Mouse (Mus musculus): ENCODE measurements around the gene Gm8220.
"Not testable (repeated sequence)": the region's sequence is repeated elsewhere in the genome, so short reads cannot be mapped to it uniquely, and the experiment has no call there.

The Gm8220 gene

DNA sequence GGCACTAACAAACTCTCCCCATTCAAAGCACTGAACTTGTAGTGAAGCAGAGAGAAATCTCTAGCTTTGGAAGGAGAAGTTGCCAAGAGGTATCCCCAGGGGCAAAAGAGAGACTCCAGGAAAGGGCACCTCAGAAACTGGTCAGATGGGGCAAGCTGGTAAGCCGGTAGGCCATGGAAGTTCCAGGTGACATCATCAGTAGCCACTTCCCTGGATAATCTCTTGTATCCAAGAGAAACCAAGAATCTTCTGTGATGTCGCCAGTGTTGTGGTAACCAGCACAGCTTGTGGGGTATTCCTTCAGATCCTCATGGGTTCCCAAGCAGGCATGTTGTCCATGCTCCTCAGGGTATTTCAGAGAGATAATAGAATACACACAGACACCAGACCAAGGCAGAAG, at the start of gene Gm8220:
Gene Gm8220, plus strand, starts transcription at position 301 of the 400 bp plus-strand sequence.
- DNase-seq (ENCODE audit: low spot score), result not testable (repeated sequence)

DNA sequence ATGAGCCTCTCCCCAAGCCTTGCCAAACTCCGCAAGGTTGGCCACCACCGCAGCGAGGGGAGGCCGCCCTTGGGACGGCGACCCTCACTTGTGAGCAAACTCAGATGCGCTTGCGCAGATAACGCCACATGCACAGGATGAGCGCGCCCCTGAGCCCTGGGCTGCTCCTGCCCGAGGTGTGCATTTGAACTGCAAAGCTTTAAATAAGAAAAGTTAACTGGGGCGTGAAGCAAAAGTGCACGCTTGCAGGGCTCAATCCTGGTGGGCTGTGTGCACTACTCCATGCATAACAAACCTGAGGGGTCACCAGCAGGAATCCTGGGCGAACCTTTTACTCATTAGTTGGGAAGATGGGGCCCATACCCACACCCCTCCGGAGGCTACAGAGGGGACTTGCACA, 37.3 kb upstream of the Gm8220 start:
- no peak for DNase-seq (ENCODE audit: low spot score)

DNA sequence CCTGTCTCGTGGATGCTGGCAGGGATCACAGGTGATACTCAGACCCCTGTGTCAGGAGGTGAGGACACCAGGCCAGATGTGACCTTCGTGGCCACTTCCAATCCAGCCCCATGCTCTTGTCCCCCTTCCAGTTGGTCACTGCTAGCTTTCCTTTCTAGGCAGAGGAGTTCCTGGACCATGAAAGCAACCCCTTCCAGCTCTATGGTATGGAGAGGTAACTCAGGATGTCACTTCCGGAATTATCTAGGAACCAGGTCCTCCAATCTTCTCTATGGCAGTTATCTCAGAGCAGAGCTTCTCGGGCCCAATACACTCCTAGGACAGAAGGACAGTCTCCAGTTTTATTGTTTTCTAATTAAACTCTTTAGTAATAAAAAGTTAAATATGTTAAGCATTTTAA, 26.7 kb downstream of the Gm8220 start:
- not testable (repeated sequence) for DNase-seq (ENCODE audit: low spot score)

DNA sequence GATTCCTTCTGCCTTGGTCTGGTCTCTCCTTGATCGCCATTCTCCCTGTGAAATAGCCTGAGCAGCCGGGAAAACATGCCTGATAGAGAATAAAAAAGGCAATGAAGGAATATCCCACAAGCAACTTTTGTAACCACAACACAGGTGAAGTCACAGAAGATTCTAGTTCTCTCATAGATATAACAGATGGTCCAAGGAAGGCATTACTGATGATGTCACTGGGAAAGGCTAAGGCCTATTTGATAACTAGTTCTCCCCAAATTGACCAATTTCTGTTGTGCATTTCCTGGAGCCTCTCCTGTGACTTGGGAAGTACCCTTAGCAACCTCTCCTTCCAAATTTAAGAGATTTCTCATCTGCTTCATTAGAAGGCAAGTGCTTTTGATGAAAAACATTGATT, 53.1 kb downstream of the Gm8220 start, which contains the start of gene Gm5930:
Gene Gm5930, minus strand, starts transcription at position 101 of the 400 bp plus-strand sequence.
- not testable (repeated sequence) for DNase-seq (ENCODE audit: low spot score)

Data from left cerebral cortex, adult 11 months (tissue).